Mouse (Mus musculus): ENCODE measurements at regions not wholly inside any gene's neighbourhood (a gene's known extent, or its start where the extent isn't known, plus 50 kb on each side); places are given as distances from the start of the nearest gene placed in this dataset.

DNA sequence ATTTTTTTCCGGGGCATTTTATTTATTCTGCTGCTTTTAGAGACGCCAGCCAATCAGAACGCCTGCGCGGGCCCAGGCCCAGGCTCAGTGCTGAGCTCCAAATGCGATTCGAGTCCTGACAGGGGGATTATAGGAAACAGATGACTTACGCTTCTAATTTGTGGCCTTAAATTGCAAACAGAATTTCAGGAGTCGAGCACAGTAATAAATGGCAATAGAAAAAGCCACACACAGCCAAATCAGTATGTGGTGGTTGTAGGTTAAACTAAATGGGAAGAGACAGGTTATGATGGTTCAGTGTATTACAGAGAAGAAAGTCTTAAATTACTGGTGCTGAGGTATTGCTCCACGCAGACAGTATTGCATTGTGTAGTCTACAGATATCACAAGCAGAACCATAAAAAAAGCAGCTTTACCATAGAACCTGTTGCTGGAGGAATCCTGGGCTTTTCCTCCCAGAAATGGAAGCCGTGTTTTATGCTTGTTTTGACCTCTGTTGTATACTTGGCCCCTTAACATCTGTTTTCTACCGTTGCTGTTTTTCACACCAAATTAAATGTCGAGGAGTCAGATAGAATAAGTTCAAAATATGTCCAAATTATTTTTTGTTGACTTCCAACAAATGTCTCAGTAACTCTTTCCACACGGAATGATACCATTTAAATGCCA is 110.2 kb upstream of the Zeb2 start:
- Histone ChIP-seq H3K36me3 (ENCODE audit: inconsistent target) (no peaks in the 10 kb centered on the region), H3K79me2 (ENCODE audit: inconsistent target) (no peaks in the 10 kb centered on the region), H3K27ac (no peak overlapping the region), H3K4me3 (ENCODE audit: inconsistent target) (no peak overlapping the region)
- WGBS (ENCODE audit: missing documents): 93% methylated on average over 14 of the region's 14 CpGs

DNA sequence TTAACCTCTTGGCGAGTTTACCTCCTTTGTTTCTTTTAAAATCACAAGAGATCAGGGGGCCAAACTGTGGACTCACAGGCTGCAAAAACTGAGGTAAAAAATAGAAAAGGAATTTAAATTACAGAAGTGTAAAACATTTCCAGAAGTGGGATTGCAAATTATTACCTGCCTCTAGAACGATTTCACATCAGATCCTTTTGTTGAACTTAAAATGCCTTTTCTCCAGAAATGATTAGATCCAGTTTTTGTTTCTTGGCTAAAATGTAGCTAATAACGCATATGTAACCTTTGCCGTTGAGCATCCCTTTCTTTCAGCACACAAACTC is 108.8 kb upstream of the Zeb2 start:
- Histone ChIP-seq H3K4me3 (ENCODE audit: inconsistent target) (no peak overlapping the region), H3K27ac (no peak overlapping the region), H3K36me3 (ENCODE audit: inconsistent target) (no peaks in the 10 kb centered on the region), H3K79me2 (ENCODE audit: inconsistent target) (no peaks in the 10 kb centered on the region)
- 92% methylated on average over 4 of the region's 4 CpGs for WGBS (ENCODE audit: missing documents)

DNA sequence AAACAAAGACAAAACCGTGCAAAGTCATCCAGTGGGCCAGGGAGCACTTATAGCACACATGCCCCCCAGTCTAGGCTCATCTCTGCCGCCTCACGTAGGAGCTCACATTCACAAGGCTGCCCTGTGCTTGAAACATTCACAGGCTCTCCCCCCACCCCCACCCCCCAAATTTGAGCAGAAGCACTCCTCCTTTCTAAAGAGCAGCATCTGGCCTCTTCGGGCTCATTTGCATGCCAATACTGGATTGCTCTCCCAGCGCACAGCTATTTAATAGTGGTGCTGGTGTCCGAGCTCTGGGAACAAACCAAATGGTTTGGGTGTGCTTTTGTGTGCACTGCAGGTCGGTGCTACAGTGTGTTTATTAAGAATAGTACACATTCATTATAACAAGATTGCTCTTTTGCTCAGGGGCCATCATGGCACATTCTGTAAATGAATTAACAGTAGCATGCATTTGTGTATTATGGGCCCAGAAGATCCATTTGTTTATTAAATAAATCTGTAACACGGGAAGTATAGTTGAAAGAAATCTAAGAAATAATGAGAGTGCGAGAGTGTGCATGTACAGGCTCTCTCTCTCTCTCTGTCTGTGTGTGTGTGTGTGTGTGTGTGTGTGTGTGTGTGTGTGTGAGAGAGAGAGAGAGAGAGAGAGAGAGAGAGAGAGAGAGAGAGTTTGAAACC is 108.3 kb upstream of the Zeb2 start:
- WGBS (ENCODE audit: missing documents): 96% methylated on average over 8 of the region's 9 CpGs
- no peaks in the 10 kb centered on the region for H3K36me3 ChIP-seq (ENCODE audit: inconsistent target)
- H3K79me2 ChIP-seq (ENCODE audit: inconsistent target): no peaks in the 10 kb centered on the region
- H3K27ac ChIP-seq: no peak overlapping the region
- no peak overlapping the region for H3K4me3 ChIP-seq (ENCODE audit: inconsistent target)

DNA sequence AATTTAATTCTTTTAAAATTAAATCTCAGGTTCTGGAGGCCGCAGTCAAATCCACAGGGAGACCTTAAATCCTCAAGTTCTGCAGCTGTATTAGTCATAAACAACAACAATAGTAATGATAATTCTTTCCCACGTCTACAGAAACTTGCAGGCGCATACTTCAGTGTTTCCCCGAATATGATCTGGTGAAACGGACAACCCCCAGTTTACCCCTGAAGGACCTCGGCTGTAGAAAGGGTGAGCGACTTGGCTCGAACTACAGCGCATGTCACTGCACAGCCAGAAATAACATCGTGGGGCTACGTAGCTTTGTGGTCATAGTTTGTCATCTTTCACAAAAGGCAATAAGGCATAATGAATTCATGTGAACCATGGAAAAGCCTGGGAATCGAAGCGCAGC is 105.0 kb upstream of the Zeb2 start:
- H3K79me2 ChIP-seq (ENCODE audit: inconsistent target): no peaks in the 10 kb centered on the region
- H3K4me3 ChIP-seq (ENCODE audit: inconsistent target): no peak overlapping the region
- H3K36me3 ChIP-seq (ENCODE audit: inconsistent target): no peaks in the 10 kb centered on the region
- 89% methylated on average over 13 of the region's 13 CpGs for WGBS (ENCODE audit: missing documents)
- no peak overlapping the region for H3K27ac ChIP-seq

DNA sequence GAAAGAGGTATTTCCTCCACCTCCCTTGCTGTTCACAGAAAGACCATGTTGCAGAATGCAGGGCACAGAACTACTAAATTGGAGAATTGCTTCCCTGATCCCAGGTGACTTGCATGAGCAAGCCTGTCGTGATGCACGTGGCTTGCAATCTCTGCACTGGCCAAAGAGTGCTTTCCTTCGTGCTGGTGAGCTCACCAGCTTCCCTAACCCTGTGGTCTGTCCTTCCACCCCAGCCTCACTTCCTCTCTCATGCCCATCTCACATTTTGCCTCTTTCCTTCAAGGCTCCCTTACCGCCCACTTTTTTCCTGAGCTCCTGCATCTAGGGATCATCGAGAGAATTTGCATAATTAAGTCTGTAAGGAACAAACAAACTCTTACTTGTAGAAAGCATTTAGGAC is 102.7 kb upstream of the Zeb2 start:
- WGBS (ENCODE audit: missing documents): 12% methylated on average over 5 of the region's 5 CpGs
- peak overlapping the region; percentile 10; the same call in 1 of the 2 replicates for H3K27ac ChIP-seq
- no peaks in the 10 kb centered on the region for H3K79me2 ChIP-seq (ENCODE audit: inconsistent target)
- H3K36me3 ChIP-seq (ENCODE audit: inconsistent target): no peaks in the 10 kb centered on the region
- no peak overlapping the region for H3K4me3 ChIP-seq (ENCODE audit: inconsistent target)

DNA sequence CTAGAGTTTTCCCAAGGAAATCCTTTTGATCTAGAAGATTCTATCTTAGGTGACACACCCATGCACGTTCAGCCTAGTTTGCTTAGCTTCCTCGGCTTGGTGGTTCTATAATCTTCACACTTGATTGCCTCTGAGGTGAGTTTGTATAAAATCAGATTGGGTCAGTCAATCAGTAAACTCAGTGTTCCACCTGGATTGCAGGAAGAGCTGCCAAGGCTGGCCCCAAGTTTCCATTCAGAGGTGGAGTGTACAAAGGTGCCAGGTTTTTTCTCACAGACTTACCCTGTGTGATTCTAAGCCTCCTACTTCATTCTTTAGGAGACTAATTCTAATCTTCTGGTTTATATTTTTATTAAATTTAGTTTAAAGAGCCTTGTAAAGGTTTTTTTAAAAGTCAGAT is 95.6 kb upstream of the Zeb2 start:
- 100% methylated on average over 2 of the region's 2 CpGs for WGBS (ENCODE audit: missing documents)

DNA sequence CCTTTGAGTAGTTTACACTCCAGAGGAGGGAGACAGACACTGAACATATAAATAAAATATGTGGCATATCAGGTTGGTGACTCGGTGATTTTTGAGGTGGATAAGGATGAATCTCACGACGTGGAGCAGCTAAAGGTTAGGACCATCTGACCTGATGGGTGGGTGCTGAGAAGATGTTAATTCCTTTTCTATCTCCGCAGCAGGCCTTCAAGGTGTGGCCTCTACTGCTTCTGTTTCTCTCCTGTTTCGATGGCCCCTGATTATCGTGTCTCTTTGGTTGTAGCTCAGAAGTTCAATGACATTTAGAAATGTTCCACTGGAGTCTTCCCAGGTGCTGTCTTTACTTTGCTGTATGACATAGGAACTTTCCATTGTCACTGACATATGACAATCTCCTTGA is 91.3 kb upstream of the Zeb2 start:
- Histone ChIP-seq H3K27ac (no peak overlapping the region), H3K4me3 (ENCODE audit: inconsistent target) (no peak overlapping the region), H3K36me3 (ENCODE audit: inconsistent target) (no peaks in the 10 kb centered on the region), H3K79me2 (ENCODE audit: inconsistent target) (no peaks in the 10 kb centered on the region)
- WGBS (ENCODE audit: missing documents): 97% methylated on average over 6 of the region's 6 CpGs

More for the DNA sequence above, 95.6 kb upstream of the Zeb2 start:
- Histone ChIP-seq H3K36me3 (ENCODE audit: inconsistent target) (no peaks in the 10 kb centered on the region), H3K4me3 (ENCODE audit: inconsistent target) (no peak overlapping the region), H3K27ac (no peak overlapping the region), H3K79me2 (ENCODE audit: inconsistent target) (no peaks in the 10 kb centered on the region)

DNA sequence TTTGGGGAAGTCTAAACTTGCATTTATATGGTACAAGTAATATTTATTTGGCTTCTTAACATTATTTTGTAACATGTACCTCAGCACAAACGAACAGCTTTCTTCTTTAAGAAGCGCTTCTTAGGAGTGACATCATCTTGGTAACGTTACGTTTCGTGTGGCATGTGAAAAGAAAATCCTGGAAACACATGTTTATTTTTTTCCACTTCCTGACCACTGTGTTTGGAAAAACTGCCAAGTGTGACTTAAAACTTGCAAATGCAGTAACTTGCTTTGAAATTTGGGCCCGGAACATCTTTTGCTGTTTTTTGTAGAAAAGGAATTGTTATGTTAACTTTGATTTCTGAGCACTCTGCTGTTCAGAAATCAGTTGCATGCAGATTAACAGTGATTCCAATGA is 88.6 kb upstream of the Zeb2 start:
- peaks cover 6% of the 10 kb centered on the region; the same call in 1 of the 2 replicates for H3K79me2 ChIP-seq (ENCODE audit: inconsistent target)
- WGBS (ENCODE audit: missing documents): 85% methylated on average over 6 of the region's 6 CpGs
- no peak overlapping the region for H3K27ac ChIP-seq
- H3K4me3 ChIP-seq (ENCODE audit: inconsistent target): no peak overlapping the region
- H3K36me3 ChIP-seq (ENCODE audit: inconsistent target): no peaks in the 10 kb centered on the region

DNA sequence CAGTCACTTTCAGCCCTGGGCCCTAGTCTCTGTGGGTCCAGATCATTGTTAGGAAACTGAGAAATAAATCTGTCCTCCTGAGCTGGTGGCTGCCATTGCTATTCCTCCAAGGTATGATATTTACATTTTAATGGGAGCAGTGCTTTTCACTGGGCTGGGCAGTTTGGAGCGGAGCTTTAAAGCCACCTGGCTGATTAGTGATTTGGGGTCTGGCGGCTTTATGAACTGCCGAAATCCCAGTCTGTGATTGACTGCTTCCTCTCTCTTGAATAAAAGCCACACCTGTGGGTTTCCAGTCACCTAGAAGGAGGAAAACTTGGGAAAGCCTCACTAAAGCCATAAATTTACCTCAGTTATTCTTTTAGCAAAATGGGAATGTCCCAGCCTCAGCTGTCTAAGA is 88.0 kb upstream of the Zeb2 start:
- Histone ChIP-seq H3K79me2 (ENCODE audit: inconsistent target) (peaks cover 9% of the 10 kb centered on the region; the same call in 1 of the 2 replicates), H3K27ac (no peak overlapping the region), H3K36me3 (ENCODE audit: inconsistent target) (no peaks in the 10 kb centered on the region), H3K4me3 (ENCODE audit: inconsistent target) (no peak overlapping the region)
- 100% methylated on average over 3 of the region's 3 CpGs for WGBS (ENCODE audit: missing documents)

DNA sequence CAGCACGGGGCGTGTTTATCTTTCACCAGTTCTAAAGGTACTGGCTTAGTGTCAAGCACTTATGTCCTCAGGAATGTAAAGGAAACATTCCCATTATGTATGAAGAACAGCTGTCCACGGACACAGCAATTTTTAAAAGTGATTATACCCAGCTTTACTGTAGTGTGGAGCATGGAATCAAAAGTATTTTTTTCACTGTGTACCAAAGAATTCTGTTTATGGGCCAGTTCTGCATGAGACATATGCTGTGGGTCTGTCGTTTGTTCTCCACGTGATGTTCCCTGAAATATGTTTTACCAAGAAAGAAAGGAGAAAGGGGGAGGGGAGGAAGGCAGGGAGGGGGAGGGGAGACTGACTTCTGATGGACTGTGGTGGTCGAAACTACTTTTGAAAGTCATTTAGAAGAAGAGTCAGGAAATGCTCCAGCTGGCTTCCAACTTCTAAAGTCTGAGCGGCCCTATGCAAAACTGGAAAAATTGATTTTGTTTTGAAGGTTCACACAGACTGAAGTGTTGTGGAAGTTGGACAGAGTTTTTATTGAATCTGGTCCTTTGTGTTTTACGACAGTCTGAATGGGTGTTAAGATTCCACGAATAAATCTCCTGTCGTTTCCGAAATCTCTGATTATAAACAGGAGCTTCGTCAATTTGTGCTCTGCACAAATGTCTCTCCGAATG is 80.9 kb upstream of the Zeb2 start:
- Histone ChIP-seq H3K79me2 (ENCODE audit: inconsistent target) (peaks cover 38% of the 10 kb centered on the region; the same call in 1 of the 2 replicates), H3K36me3 (ENCODE audit: inconsistent target) (no peaks in the 10 kb centered on the region), H3K4me3 (ENCODE audit: inconsistent target) (no peak overlapping the region), H3K27ac (peak overlapping the region; percentile 99)
- 93% methylated on average over 11 of the region's 13 CpGs for WGBS (ENCODE audit: missing documents)

DNA sequence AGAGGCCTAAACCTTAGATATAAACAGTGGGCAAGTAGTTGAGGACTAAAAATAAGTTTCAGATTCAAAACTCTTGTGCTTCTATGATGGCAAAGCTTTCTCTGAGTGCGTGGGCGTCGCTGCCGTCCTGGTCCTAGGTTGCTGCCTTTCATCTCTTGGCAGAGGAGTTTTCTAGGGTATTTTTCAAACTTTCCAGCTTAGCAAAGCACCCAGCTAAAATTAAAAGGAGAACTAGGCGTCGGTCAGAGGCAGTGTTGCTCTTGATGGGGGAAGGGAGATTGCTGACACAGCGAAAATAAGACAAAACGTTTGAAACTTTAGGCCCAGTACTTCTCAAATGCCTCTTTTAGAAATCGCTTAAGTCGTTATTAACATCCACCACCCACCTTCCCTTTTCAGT is 80.1 kb upstream of the Zeb2 start:
- Histone ChIP-seq H3K4me3 (ENCODE audit: inconsistent target) (no peak overlapping the region), H3K79me2 (ENCODE audit: inconsistent target) (peaks cover 38% of the 10 kb centered on the region; the same call in 1 of the 2 replicates), H3K27ac (peak overlapping the region; percentile 99), H3K36me3 (ENCODE audit: inconsistent target) (no peaks in the 10 kb centered on the region)
- 21% methylated on average over 10 of the region's 10 CpGs for WGBS (ENCODE audit: missing documents)

DNA sequence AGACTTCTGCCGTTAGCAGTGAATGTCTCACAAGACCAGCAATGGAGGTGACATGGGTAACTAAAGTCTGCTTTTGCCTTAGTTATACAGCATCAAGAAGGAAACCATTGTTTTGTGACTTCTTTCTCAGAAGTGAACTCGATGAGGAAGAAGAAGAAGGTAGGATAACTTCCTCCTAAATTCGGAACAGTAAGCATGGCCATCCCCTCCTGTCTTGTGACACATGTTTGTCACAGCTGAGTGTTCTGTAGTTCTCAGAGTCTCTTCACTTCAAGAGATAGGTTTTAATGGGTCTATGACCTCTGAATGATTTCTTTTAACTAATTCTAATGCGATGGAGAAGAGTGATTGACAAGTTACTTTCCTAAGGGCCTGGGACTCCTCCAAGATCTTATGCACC is 79.3 kb upstream of the Zeb2 start:
- no peaks in the 10 kb centered on the region for H3K36me3 ChIP-seq (ENCODE audit: inconsistent target)
- 61% methylated on average over 4 of the region's 4 CpGs for WGBS (ENCODE audit: missing documents)
- H3K79me2 ChIP-seq (ENCODE audit: inconsistent target): peaks cover 38% of the 10 kb centered on the region; the same call in 1 of the 2 replicates
- H3K4me3 ChIP-seq (ENCODE audit: inconsistent target): no peak overlapping the region
- H3K27ac ChIP-seq: peak overlapping the region; percentile 99

DNA sequence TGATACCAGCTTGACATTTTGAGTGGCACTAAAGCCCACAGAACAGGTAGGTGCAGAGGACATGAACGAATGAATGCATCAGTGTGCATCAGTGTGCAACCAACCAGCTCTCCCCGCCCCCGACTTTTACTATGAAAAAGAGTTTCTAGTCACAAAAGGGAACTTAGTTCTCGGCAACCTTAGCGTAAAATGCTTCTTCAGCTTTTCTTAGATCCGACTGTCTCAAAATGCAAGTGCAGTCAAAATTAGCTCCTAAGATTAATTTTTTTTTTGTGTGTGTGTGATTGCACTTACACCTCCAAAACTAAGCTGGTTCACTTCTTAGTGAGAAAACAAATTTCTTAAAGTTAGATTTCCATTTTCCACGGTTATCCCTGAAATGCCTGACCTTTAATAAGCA is 77.1 kb upstream of the Zeb2 start:
- Histone ChIP-seq H3K27ac (peak overlapping the region; percentile 99), H3K4me3 (ENCODE audit: inconsistent target) (no peak overlapping the region)
- WGBS (ENCODE audit: missing documents): 41% methylated on average over 6 of the region's 7 CpGs

DNA sequence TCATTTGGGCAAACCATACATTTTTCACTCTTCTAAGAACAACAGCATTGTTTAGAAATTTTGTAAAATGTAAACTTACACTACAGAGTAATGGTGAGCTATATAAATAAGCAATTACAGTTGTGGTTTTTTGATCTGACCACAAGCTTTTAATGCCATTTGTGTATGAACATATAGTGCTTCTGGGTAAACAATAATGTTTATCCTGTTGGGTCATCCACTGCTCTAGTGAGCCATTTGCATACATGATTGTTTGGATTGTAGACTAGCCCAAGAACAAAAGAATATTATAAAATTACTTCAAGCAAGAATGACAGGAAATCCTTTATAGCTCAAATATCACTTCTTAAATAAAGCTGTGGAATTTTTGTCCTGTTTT is 68.4 kb upstream of the Zeb2 start:
- H3K79me2 ChIP-seq (ENCODE audit: inconsistent target): no peaks in the 10 kb centered on the region
- H3K36me3 ChIP-seq (ENCODE audit: inconsistent target): no peaks in the 10 kb centered on the region
- no peak overlapping the region for H3K4me3 ChIP-seq (ENCODE audit: inconsistent target)
- H3K27ac ChIP-seq: no peak overlapping the region

More for the DNA sequence above, 77.1 kb upstream of the Zeb2 start:
- H3K79me2 ChIP-seq (ENCODE audit: inconsistent target): peaks cover 19% of the 10 kb centered on the region; the same call in 1 of the 2 replicates
- H3K36me3 ChIP-seq (ENCODE audit: inconsistent target): no peaks in the 10 kb centered on the region

Measured in macrophage (primary cell).